Mouse (Mus musculus) lung, adult 2 months (tissue): ENCODE measurements at regions not wholly inside any gene's neighbourhood (a gene's known extent, or its start where the extent isn't known, plus 50 kb on each side); places are given as distances from the start of the nearest gene placed in this dataset.

ENCODE experiments used
- CTCF ChIP-seq: fragments of 200-500 bp; IDR thresholded peaks from 2 replicates; pipeline ENCODE4 v1.5.1; 2011; ENCODE audit warnings: mild to moderate bottlenecking, low read length, control low read depth; ENCODE audit not compliant: insufficient read depth
- POLR2A ChIP-seq: fragments of 200-500 bp; IDR thresholded peaks from 2 replicates; pipeline ENCODE4 v1.6.1; 2011; ENCODE audit warnings: low read depth, mild to moderate bottlenecking, control low read depth, low read length, borderline replicate concordance; ENCODE audit errors: extremely low read depth

DNA sequence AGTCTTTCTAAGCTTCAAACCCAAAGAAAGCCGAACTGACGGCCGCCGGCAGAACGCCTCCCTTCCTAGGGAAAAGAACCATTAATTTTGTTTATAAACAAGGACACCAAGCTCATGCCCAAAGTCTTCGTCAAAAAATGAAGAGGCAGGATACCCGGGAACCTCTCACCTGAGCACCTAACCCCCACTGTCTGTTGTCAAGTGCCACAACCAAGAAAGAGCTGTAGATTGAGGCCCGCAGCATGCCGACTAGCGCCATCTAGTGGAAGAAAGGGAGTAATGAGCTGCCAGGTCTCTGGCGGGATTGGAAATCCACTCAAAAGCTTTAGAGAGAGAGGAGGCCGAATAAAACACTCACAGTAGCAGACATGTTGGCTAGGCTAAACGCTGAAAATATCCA lies 146.4 kb downstream of the Zfp365 start:
- no peak for TF ChIP-seq POLR2A
- peak; percentile 82 for TF ChIP-seq CTCF
